15 mouse cellular contexts compared by ENCODE assay signal in genomic region chr6:136683410-136684334, GRCm38 (mm10). TPM values are rescaled to one million over a fixed set of nuclear protein-coding genes. Genes with fewer than 3 reads are reported as not detected.
DNase-seq lines count a peak whose midpoint lies in the region; ATAC-seq and TF ChIP-seq lines count a peak whose summit lies in the region.
"Had no signal": no experiment of that assay in that cellular context is flagged by ENCODE, and none has a peak within 500 bp of the region (broad histone marks: within the 10 kb centered on the region; RNA-seq: fewer than 3 reads in every experiment).

No protein-coding gene starts in this region.

- H3K27ac ChIP-seq in liver, embryonic 16.5 days (ENCODE audit: low read length): peak overlapping the region; percentile 66
- peak overlapping the region; percentile 90 for H3K27ac ChIP-seq in spleen, adult 2 months (ENCODE audit: insufficient read depth, low read length)
- H3K27ac ChIP-seq: embryonic facial prominence, embryonic 12.5 days; hindbrain, embryonic 10.5 days; limb, embryonic 15.5 days; neural tube, embryonic 13.5 days; stomach, embryonic 15.5 days had no signal

- no peaks in the 10 kb centered on the region for H3K4me1 ChIP-seq in liver, embryonic 16.5 days (ENCODE audit: control insufficient read depth, low read depth, low read length)
- H3K4me1 ChIP-seq in spleen, adult 2 months (ENCODE audit: control insufficient read depth, insufficient read depth, insufficient read length): peaks cover 25% of the 10 kb centered on the region
- H3K4me1 ChIP-seq: embryonic facial prominence, embryonic 12.5 days; hindbrain, embryonic 10.5 days; limb, embryonic 15.5 days; neural tube, embryonic 13.5 days; stomach, embryonic 15.5 days had no signal

- H3K36me3 ChIP-seq in liver, embryonic 16.5 days (ENCODE audit: control insufficient read depth, insufficient read depth): no peaks in the 10 kb centered on the region
- no peaks in the 10 kb centered on the region for H3K36me3 ChIP-seq in spleen, adult 2 months (ENCODE audit: control insufficient read depth, insufficient read depth, low read length)
- H3K36me3 ChIP-seq: embryonic facial prominence, embryonic 12.5 days; G1E; hindbrain, embryonic 10.5 days; limb, embryonic 15.5 days; neural tube, embryonic 13.5 days; stomach, embryonic 15.5 days had no signal

- peak; percentile 32; the same call in 1 of the 2 replicates for ATAC-seq in liver, embryonic 16.5 days (ENCODE audit: low read depth)
- ATAC-seq in activated CD4-positive, CD25-positive, alpha-beta regulatory T cell, adult 4 months: no peak

- H3K4me2 ChIP-seq in liver, embryonic 16.5 days (ENCODE audit: low read depth, low read length): no peak overlapping the region
- H3K4me2 ChIP-seq: embryonic facial prominence, embryonic 12.5 days; limb, embryonic 15.5 days; neural tube, embryonic 13.5 days; stomach, embryonic 15.5 days had no signal

- no peaks in the 10 kb centered on the region for H3K27me3 ChIP-seq in liver, embryonic 16.5 days (ENCODE audit: control insufficient read depth, insufficient read depth, low read depth, low read length)
- H3K27me3 ChIP-seq in spleen, adult 2 months (ENCODE audit: control insufficient read depth, insufficient read depth, low read length): no peaks in the 10 kb centered on the region
- H3K27me3 ChIP-seq: embryonic facial prominence, embryonic 12.5 days; limb, embryonic 15.5 days; neural tube, embryonic 13.5 days; stomach, embryonic 15.5 days had no signal

- no peak overlapping the region for H3K4me3 ChIP-seq in liver, embryonic 16.5 days (ENCODE audit: low read depth, low read length)
- no peak overlapping the region for H3K4me3 ChIP-seq in spleen, adult 2 months (ENCODE audit: extremely low read depth, insufficient read depth, insufficient read length)
- H3K4me3 ChIP-seq: embryonic facial prominence, embryonic 12.5 days; hindbrain, embryonic 10.5 days; limb, embryonic 15.5 days; neural tube, embryonic 13.5 days; stomach, embryonic 15.5 days had no signal

- WGBS in liver, embryonic 16.5 days (ENCODE audit: insufficient replicate concordance): 26% methylated on average over 11 of the region's 11 CpGs
- 12% methylated on average over 11 of the region's 11 CpGs for WGBS in spleen, adult 2 months

- H3K9ac ChIP-seq in liver, embryonic 16.5 days (ENCODE audit: low read depth, low read length): no peak overlapping the region
- H3K9ac ChIP-seq: embryonic facial prominence, embryonic 12.5 days; limb, embryonic 15.5 days; neural tube, embryonic 13.5 days; stomach, embryonic 15.5 days had no signal

- TF ChIP-seq POLR2A in spleen, adult 2 months (IDR thresholded peaks at IDR 0.05; ENCODE audit: low read depth, low read length): no peak

- TF ChIP-seq CTCF in spleen, adult 2 months (IDR thresholded peaks at IDR 0.05; ENCODE audit: extremely low read depth, insufficient read depth, insufficient read length, insufficient replicate concordance): no peak

- H3K9me3 ChIP-seq in liver, embryonic 16.5 days (replicated peaks; ENCODE audit: control insufficient read depth, low read length): no peaks in the 10 kb centered on the region
- H3K9me3 ChIP-seq: embryonic facial prominence, embryonic 12.5 days; hindbrain, embryonic 10.5 days; limb, embryonic 15.5 days; neural tube, embryonic 13.5 days; stomach, embryonic 15.5 days had no signal

- DNase-seq in heart, adult 8-10 months (ENCODE audit: low spot score): peak; percentile 16
- DNase-seq in heart, postnatal 25 days (ENCODE audit: low spot score): no peak
- peak; percentile 60 for DNase-seq in MEL-GATA-1-ER (ENCODE audit: extremely low read depth, low read depth)
- DNase-seq in spleen, adult 2 months (ENCODE audit: low read depth in 1 of 2, low spot score in 2 of 2): peak; percentile 67 to 79
- DNase-seq in cerebellum, adult 11 months: no peak
- DNase-seq in layer of hippocampus, adult 11-12 months (ENCODE audit: low spot score): no peak
- DNase-seq: kidney, postnatal 4 days had no signal

- intact Hi-C loops in heart, postnatal 25 days (cut with DNase I): no loop called here

RNA-seq across cellular contexts. Expression of gene Plbd1, which starts 21.9 kb away (rescaled TPM):
- 10 to 100 TPM; 48.8 to 54.9 (median 52.8) TPM for total RNA-seq in heart, adult 8-10 months (2022)
- 10 to 100 TPM; 36.5 to 39.9 TPM for total RNA-seq in heart, postnatal 25 days (2021)
- polyA plus RNA-seq in liver, embryonic 16.5 days (2015; fragmentation: Nextera tagmentation; extraction: Ambion mirVana): 14.2 and 15.9 TPM in 2 replicates
- polyA plus RNA-seq in spleen, adult 2 months (2012; rRNA removed): 64.4 and 64.6 TPM in 2 replicates
- polyA plus RNA-seq in activated CD4-positive, CD25-positive, alpha-beta regulatory T cell, adult 4 months (2017; shearing (Covaris generic)): under 1 TPM; 0.83 to 0.97 TPM
- total RNA-seq: G1E had no signal
- polyA plus RNA-seq: G1E had no signal

Comparison
In these comparisons a context has a peak if more than half of its experiments do, and no peak if none do; other contexts are left out.
1. DNase-seq: peak in heart, adult 8-10 months (single experiment), MEL-GATA-1-ER (single experiment) and spleen, adult 2 months (2 of 2); none in heart, postnatal 25 days (single experiment), cerebellum, adult 11 months (single experiment) and layer of hippocampus, adult 11-12 months (single experiment).